Mouse (Mus musculus): ENCODE data around the gene Ighmbp2. TPM values are rescaled to one million over a fixed set of nuclear protein-coding genes. Genes with fewer than 3 reads are reported as not detected.

Ighmbp2 gene
- polyA plus RNA-seq, 1 experiment, result 6.3 TPM

- Histone ChIP-seq H3K27me3 (ENCODE audit: control insufficient read depth, insufficient read depth, insufficient read length) (peaks cover 39% of the 10 kb centered on the region), H3K4me2 (ENCODE audit: low read depth) (no peak overlapping the region), H3ac (ENCODE audit: control insufficient read depth, insufficient read length) (no peak overlapping the region), H3K4me3 (no peak overlapping the region), H3K36me3 (ENCODE audit: control insufficient read depth, insufficient read depth) (no peaks in the 10 kb centered on the region), H3K79me2 (ENCODE audit: control insufficient read depth, insufficient read depth) (no peaks in the 10 kb centered on the region)
- TF ChIP-seq E2F4 (IDR thresholded peaks at IDR 0.05; ENCODE audit: insufficient read depth) (no peak), MAX (IDR thresholded peaks at IDR 0.05; ENCODE audit: low read depth) (no peak), POLR2AphosphoS2 (IDR thresholded peaks at IDR 0.05; ENCODE audit: insufficient read length, low read depth) (no peak), TCF12 (IDR thresholded peaks at IDR 0.05; ENCODE audit: insufficient read depth, poor library complexity, severe bottlenecking) (no peak), SRF (IDR thresholded peaks at IDR 0.05; ENCODE audit: control insufficient read depth, insufficient read length, low read depth) (no peak), MYOG (IDR thresholded peaks at IDR 0.05; ENCODE audit: control insufficient read depth in 1 of 3, insufficient read depth in 1 of 3, insufficient read length in 2 of 3, low read depth in 2 of 3) (no peak), REST (IDR thresholded peaks at IDR 0.05; ENCODE audit: insufficient read depth, insufficient read length) (no peak), TCF3 (IDR thresholded peaks at IDR 0.05; ENCODE audit: insufficient read length, low read depth) (no peak)
Observed at GRCm38 (mm10) chr19:3307175-3307949, 24.5 kb upstream of the Ighmbp2 start.

- TF ChIP-seq SRF (IDR thresholded peaks at IDR 0.05; ENCODE audit: control insufficient read depth, insufficient read length, low read depth) (no peak), MAX (IDR thresholded peaks at IDR 0.05; ENCODE audit: low read depth) (no peak), USF1 (IDR thresholded peaks at IDR 0.05; ENCODE audit: low read depth) (no peak), REST (IDR thresholded peaks at IDR 0.05; ENCODE audit: insufficient read depth, insufficient read length) (no peak), POLR2A (IDR thresholded peaks at IDR 0.05; ENCODE audit: insufficient read length, low read depth) (no peak), E2F4 (IDR thresholded peaks at IDR 0.05; ENCODE audit: insufficient read depth) (no peak), TCF12 (IDR thresholded peaks at IDR 0.05; ENCODE audit: insufficient read depth, poor library complexity, severe bottlenecking) (no peak), MYOG (IDR thresholded peaks at IDR 0.05; ENCODE audit: control insufficient read depth in 1 of 3, insufficient read depth in 1 of 3, insufficient read length in 2 of 3, low read depth in 2 of 3) (no peak), POLR2AphosphoS2 (IDR thresholded peaks at IDR 0.05; ENCODE audit: insufficient read length, low read depth) (no peak), CEBPB (IDR thresholded peaks at IDR 0.05; ENCODE audit: insufficient read depth, poor library complexity, severe bottlenecking) (no peak), TCF3 (IDR thresholded peaks at IDR 0.05; ENCODE audit: insufficient read length, low read depth) (no peak), MYOD1 (IDR thresholded peaks at IDR 0.05; ENCODE audit: control insufficient read depth in 1 of 3, insufficient read length in 2 of 3, low read depth in 2 of 3) (no peak)
Observed at GRCm38 (mm10) chr19:3304017-3304416, 21.2 kb upstream of the Ighmbp2 start.

GRCm38 (mm10) chr19:3297775-3298174 lies 15.0 kb upstream of the Ighmbp2 start:
- H3ac ChIP-seq (ENCODE audit: control insufficient read depth, insufficient read length), result no peak overlapping the region
- no peak overlapping the region for H3K4me2 ChIP-seq (ENCODE audit: low read depth)
- H3K27me3 ChIP-seq (ENCODE audit: control insufficient read depth, insufficient read depth, insufficient read length), result peaks cover 5% of the 10 kb centered on the region
- H3K4me3 ChIP-seq, result no peak overlapping the region
- H3K36me3 ChIP-seq (ENCODE audit: control insufficient read depth, insufficient read depth), result no peaks in the 10 kb centered on the region
- H3K79me2 ChIP-seq (ENCODE audit: control insufficient read depth, insufficient read depth), result no peaks in the 10 kb centered on the region
- TF ChIP-seq CEBPB (IDR thresholded peaks at IDR 0.05; ENCODE audit: insufficient read depth, poor library complexity, severe bottlenecking) (no peak), MYOD1 (IDR thresholded peaks at IDR 0.05; ENCODE audit: control insufficient read depth in 1 of 3, insufficient read length in 2 of 3, low read depth in 2 of 3) (no peak), REST (IDR thresholded peaks at IDR 0.05; ENCODE audit: insufficient read depth, insufficient read length) (no peak), SRF (IDR thresholded peaks at IDR 0.05; ENCODE audit: control insufficient read depth, insufficient read length, low read depth) (no peak), MAX (IDR thresholded peaks at IDR 0.05; ENCODE audit: low read depth) (no peak), USF1 (IDR thresholded peaks at IDR 0.05; ENCODE audit: low read depth) (no peak), POLR2A (IDR thresholded peaks at IDR 0.05; ENCODE audit: insufficient read length, low read depth) (no peak), TCF3 (IDR thresholded peaks at IDR 0.05; ENCODE audit: insufficient read length, low read depth) (no peak), POLR2AphosphoS2 (IDR thresholded peaks at IDR 0.05; ENCODE audit: insufficient read length, low read depth) (no peak), MYOG (IDR thresholded peaks at IDR 0.05; ENCODE audit: control insufficient read depth in 1 of 3, insufficient read depth in 1 of 3, insufficient read length in 2 of 3, low read depth in 2 of 3) (no peak), TCF12 (IDR thresholded peaks at IDR 0.05; ENCODE audit: insufficient read depth, poor library complexity, severe bottlenecking) (no peak), E2F4 (IDR thresholded peaks at IDR 0.05; ENCODE audit: insufficient read depth) (no peak)

More at GRCm38 (mm10) chr19:3304017-3304416, 21.2 kb upstream of the Ighmbp2 start:
- no peak overlapping the region for H3K4me2 ChIP-seq (ENCODE audit: low read depth)
- H3K4me3 ChIP-seq, result no peak overlapping the region
- no peaks in the 10 kb centered on the region for H3K36me3 ChIP-seq (ENCODE audit: control insufficient read depth, insufficient read depth)
- peaks cover 44% of the 10 kb centered on the region for H3K27me3 ChIP-seq (ENCODE audit: control insufficient read depth, insufficient read depth, insufficient read length)
- no peak overlapping the region for H3ac ChIP-seq (ENCODE audit: control insufficient read depth, insufficient read length)
- no peaks in the 10 kb centered on the region for H3K79me2 ChIP-seq (ENCODE audit: control insufficient read depth, insufficient read depth)

- no peak overlapping the region for H3ac ChIP-seq (ENCODE audit: control insufficient read depth, insufficient read length)
- TF ChIP-seq MAX (IDR thresholded peaks at IDR 0.05; ENCODE audit: low read depth) (no peak), SRF (IDR thresholded peaks at IDR 0.05; ENCODE audit: control insufficient read depth, insufficient read length, low read depth) (no peak), REST (IDR thresholded peaks at IDR 0.05; ENCODE audit: insufficient read depth, insufficient read length) (no peak), CEBPB (IDR thresholded peaks at IDR 0.05; ENCODE audit: insufficient read depth, poor library complexity, severe bottlenecking) (no peak), E2F4 (IDR thresholded peaks at IDR 0.05; ENCODE audit: insufficient read depth) (no peak), MYOG (IDR thresholded peaks at IDR 0.05; ENCODE audit: control insufficient read depth in 1 of 3, insufficient read depth in 1 of 3, insufficient read length in 2 of 3, low read depth in 2 of 3) (no peak), TCF12 (IDR thresholded peaks at IDR 0.05; ENCODE audit: insufficient read depth, poor library complexity, severe bottlenecking) (no peak), USF1 (IDR thresholded peaks at IDR 0.05; ENCODE audit: low read depth) (no peak), TCF3 (IDR thresholded peaks at IDR 0.05; ENCODE audit: insufficient read length, low read depth) (no peak), MYOD1 (IDR thresholded peaks at IDR 0.05; ENCODE audit: control insufficient read depth in 1 of 3, insufficient read length in 2 of 3, low read depth in 2 of 3) (no peak), POLR2A (IDR thresholded peaks at IDR 0.05; ENCODE audit: insufficient read length, low read depth) (no peak), POLR2AphosphoS2 (IDR thresholded peaks at IDR 0.05; ENCODE audit: insufficient read length, low read depth) (no peak)
- H3K4me2 ChIP-seq (ENCODE audit: low read depth), result no peak overlapping the region
- no peaks in the 10 kb centered on the region for H3K79me2 ChIP-seq (ENCODE audit: control insufficient read depth, insufficient read depth)
- H3K27me3 ChIP-seq (ENCODE audit: control insufficient read depth, insufficient read depth, insufficient read length), result peaks cover 5% of the 10 kb centered on the region
- no peaks in the 10 kb centered on the region for H3K36me3 ChIP-seq (ENCODE audit: control insufficient read depth, insufficient read depth)
- no peak overlapping the region for H3K4me3 ChIP-seq
Observed at GRCm38 (mm10) chr19:3297034-3297433, 14.2 kb upstream of the Ighmbp2 start.

All from myocyte (in vitro differentiated cells).